Mouse (Mus musculus) cerebellum, adult 2 months (tissue): ENCODE data around the gene Zfhx3.

ENCODE experiments used
- CTCF ChIP-seq: fragments of 200-500 bp; IDR thresholded peaks from 2 replicates; pipeline ENCODE4 v1.5.1; 2011; ENCODE audit warnings: low read depth, mild to moderate bottlenecking, control low read depth, low read length, moderate library complexity, borderline replicate concordance; ENCODE audit not compliant: insufficient read depth
- POLR2A ChIP-seq: fragments of 200-500 bp; IDR thresholded peaks from 2 replicates; pipeline ENCODE4 v1.6.1; 2011; ENCODE audit warnings: low read length, control low read depth, borderline replicate concordance; ENCODE audit not compliant: insufficient read depth

DNA sequence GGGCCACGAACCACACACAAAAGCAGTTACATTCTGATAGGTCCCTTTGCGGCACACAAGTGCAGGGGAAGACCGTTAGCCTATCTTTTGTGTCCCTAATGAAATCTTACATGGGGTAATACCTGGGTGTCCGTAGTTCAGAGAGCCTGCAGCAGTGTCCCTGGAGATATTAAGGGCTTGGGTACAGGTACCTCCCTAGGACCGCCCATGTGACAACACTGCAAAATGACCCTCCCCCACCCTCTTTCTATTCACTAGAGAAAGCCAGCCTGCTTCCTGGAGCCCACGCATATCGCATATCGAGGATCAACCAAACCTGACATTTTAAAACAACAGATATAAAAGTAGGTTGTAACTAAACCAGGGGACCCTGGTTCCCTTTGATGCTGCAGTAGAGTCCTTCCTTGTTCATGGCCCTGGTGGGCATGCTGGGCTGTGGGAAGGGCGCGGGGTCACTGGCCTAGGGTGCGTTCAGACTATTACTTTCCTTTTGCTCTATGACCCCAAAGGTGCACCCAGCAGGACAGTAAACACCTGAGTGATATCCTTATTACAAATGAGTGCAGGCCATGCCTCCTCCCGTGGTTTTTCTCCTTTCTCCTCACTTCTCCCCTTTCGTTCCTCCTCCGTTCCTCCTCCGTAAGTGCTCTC lies 206.3 kb downstream of the Zfhx3 start:
- no peak for TF ChIP-seq CTCF
- no peak for TF ChIP-seq POLR2A
